Mouse (Mus musculus) urinary bladder, postnatal 36 days (tissue): Measurements from ENCODE around the gene Minpp1.

Experiments used
- DNase-seq, 2 experiments: peaks; one replicate each; pipeline ENCODE4 v3.0.0; 2022; ENCODE audit warnings: low spot score in 2 of 2, mixed read lengths in 1 of 2

Minpp1 gene

DNA sequence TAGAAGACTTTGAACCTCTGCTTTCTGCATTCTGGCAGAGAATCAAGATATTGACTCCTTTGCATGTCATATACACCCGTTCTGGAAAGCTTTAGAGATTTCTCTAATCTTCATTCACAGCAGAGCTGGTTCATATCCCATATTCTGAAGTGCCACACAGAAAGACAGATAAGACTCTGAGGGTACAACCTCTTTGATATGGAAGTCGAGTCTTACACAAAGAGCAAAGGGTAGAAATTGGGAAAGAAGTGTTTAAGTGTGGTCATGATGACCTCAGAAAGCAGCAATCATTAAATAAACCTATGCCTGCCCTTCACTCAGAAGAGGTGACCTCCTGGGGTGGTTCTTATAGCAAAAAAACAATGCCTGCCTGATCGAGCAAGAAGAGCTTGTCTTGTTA lies 43.2 kb downstream of the Minpp1 start:
- DNase-seq = no peak

DNA sequence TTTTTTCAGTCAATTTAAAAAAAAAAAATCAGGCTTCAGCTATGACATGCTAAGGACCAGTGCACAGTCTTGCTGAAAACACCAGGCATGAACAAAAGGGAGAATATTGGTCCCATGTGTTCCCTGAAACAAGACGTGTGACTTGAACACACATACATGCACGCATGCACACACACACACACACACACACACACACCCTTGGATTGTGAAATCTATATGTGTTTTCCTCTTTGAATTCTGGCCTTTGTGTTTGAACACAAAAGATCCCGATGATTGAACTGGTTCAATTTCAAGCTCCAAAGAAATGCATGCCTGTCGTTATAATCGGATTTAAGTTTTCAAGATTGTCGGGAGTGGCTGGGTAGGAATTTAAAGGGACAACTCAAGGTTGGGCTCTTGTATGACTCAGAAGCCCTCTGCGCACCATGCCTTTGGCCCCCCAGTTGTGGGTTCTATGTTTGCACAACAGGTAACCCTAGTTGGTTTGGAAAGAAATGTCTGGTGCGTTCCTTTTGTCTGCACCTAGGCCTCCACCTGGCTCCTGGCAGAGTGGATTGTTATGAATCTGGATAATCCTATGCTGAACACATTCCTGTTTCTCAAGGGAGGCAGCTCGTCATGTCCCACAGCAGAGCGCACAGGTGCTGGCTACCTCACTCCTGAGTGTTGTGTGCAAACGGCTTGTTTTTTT lies 43.8 kb downstream of the Minpp1 start:
- no peak for DNase-seq

DNA sequence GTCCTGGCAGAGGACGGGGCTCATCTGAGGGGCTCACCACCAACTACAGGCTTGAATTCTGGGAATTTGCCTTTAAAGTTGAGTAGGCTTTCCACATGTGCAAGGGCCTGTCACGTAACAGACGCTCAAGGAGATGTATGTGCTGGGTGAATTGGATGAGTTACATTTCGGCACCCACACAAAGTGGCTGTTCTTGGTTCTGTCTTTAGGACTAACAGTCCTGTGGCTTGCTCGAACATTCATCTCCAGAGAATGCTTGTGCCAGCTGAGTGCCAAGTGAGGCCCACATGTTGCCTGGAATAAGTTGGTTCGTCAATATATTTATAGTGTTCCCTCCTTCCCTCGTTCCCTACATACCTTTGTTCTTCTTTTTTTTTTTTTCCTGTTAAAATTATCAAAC lies 44.7 kb downstream of the Minpp1 start:
- no peak for DNase-seq

DNA sequence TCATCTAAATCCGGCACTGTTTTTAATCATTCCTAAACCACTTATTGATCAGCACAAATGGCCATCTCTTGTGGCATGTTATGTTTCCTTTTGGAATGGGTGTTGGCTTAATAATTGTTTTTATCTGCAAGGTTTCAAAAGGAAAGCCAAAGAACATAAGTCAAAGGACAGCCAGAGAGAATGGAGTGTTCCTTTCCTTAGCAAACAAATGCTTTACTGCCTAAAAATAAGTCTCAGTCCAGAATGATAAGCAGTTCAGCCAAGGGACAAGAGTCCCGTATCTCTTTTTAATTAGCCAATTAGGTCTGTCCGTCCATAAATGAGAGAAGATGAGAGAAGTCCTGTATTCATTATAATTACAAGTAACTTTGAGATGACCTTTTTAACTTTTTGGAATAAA lies 46.8 kb downstream of the Minpp1 start:
- no peak for DNase-seq

DNA sequence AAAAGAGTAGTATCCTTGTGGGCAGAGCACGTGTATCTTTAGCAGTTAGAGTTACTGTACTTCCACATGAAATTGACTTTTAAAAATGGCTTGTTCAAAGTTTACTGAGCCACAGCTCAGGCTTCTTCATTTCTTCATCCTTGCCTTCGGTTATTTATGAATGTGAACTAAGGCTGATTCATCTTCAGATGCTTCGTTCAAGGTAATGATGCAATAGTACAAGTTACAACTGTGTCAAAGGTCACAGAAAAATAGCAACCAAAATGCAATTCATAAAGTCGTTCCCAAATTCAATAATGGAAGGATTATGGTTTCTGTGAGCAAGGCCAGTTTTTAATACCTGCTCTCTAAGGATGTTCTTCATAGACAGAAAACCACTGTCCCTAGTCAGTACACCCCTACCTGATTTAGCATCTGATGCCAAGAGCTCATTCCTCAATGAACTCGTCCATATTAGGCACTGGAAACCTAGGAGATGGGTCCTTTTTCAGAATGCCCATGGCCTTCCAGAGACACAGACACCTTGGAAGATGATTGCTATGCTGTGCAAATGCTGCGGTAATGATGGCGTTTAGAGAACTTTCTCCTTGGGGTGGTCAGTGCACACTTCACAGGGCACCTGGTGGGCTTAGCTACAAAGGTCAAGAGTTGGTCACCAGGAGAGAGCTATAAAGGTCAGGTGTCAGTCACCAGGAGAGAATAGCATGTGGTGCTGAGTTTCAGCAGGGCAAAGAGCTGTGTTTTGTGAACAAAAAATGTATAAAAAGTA lies 47.4 kb downstream of the Minpp1 start:
- no peak for DNase-seq

DNA sequence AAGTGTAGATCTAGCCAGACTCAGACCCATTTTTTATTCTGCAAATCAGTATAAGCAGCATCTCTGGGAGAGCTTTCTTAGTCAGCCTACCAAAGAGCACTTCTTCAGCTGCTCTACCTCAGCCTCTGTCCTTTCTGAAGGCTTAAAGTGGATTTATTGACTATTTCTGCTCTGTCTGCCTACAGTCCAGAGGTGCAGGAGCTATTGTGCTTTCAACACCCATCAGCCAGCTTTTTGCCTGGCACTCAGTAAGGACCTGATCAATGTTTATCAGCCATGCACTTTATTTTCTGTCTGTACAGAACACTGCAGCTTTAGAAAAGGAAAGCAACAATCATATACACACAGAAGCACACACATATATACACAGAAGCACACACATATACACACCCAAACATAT lies 49.3 kb downstream of the Minpp1 start:
- no peak for DNase-seq

DNA sequence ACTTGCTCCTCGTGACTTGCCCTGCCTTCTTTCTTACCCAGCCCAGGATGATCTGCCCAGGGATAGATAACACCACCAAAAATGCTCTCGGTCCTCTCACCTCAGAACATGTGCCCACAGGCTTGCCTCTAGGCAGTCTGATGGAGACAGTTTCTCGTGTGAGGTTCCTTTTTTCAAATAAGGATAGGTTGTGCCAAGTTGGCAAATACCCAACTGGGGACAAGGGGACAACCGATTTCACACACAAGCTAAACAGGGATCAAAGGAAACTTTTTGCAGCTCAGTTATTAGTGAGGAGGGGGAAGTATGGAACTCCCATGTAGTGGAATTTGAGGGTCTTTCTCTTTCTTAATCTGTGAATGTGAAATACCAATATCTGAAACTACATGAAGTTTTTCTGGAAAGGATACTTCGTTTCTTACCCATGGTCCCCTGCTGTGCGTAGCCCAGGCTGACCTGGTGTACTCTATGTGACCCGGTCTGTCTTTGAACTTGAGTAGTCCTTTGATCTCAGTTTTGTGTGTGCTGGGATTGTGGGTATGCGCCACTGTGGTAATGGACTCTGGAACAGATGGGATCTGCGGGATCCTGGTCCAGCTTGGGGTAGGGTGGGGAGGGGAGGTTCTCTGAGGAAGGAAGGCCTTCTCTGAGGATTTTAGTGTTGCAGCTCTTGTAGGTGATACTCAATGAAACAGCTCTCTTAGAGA lies 57.4 kb downstream of the Minpp1 start:
- DNase-seq = no peak

DNA sequence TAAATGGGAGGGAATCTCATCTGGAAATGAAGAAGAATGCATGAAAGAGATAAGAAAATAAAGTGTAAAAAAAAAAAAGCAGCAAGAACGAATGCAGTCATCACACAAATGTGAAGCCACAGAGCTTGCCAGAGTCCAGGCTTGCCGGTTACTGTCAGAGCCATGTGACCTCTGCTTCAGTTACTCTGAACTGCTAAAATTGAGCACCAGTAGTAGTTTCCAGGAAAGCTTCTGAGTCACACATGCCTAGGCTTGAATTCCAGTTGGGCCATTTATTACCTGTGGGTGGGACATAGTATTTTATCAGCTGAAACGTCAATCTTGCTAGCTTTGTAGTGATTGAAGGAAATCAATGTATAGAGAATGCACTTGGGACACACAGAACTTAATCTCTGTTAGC lies 61.8 kb downstream of the Minpp1 start:
- peak in 1 of 2 experiments; percentile 28 for DNase-seq

DNA sequence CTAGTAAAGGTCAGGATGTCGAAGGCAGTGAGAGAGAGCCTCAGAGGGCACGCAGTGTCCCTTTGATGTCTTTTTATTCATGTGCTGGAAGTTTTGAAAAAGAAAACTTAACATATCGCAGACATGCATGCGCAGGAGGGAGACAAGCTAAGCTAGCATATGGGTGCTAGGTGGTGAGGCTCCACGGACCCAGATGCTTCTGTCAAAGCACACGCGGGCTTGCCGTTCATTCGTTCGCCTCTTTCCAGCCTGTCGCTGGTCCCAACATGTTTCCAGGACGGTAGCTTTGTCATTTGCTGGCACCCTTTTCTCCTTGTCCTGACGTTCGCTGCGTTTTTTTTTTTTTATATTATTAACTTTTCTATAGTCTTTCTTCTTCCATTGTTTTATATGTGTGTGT lies 62.6 kb downstream of the Minpp1 start:
- DNase-seq = no peak

DNA sequence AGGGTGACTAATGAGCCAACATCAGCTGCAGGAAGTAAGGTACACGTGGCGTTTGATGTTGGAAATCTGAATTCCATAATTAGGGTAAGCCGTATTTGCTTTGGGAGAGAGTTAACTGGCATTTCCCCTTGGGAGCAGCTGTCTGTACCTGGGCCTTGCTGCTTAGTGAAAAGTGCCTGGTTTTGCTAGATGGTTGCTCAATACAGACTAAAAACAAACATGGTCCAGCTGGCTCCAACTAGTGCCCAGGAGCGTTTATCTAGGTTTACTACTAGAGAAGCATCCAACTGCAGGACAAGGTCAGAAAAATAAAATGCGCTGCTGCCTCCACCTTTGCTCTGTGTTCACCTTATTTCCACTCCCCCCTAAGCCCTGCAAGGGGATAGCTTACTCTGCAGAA lies 64.9 kb downstream of the Minpp1 start:
- no peak for DNase-seq

DNA sequence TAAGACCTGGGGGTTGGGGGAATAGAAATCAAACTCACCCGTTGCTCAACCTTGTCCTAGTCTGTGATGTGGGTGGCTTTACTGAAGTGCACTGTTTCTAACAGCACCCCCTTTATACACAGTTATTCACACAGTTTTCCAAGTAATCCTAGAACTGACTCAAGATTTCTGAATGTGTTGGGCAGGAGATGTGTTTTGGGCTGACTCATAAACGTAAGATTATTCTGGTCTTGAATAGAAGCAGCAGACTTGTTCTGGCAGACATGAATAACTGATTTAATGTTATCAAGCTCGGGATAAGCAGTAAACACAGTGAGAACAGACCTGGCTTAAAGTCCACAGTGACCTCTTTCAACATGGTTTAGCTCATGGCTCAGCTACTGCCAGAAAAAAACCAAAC lies 65.9 kb downstream of the Minpp1 start:
- DNase-seq = peak in 1 of 2 experiments; percentile 33

DNA sequence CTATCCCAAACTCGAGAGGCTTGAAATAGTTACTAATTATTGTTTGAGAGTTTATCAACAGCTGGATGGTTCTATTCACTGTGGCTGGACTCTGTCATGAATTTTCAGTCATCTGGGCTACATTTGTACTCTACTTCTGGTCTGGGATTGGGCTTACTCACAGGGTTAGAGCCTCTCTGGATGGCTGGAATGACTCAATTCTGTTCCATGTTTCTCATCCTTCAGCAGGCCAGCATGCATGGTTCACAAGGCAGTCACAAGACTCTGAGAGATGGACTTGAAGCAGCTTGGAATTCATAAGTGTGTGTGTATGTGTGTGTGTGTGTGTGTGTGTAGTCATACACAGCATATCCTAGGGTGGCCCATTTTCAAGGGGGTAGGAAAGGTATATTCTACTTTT lies 66.5 kb downstream of the Minpp1 start:
- DNase-seq = no peak

DNA sequence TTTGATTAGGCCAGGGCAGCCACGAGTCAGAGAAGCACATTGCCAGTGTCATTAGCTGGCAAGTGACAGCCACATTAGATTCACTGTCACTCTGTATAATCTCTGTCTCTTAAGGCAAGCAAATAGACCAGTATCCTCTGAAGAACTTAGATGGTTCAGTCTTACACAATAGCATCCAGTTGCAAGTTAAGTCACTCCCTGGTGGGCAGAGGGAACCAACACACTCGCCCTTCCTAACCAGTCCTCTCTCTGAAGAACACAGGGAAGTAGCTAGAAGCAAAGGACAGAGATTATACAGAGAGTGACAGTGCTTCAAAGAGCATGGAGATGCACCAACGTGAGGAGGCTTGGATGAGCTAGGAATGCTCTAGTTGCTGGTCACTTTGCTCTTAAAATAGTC lies 67.7 kb downstream of the Minpp1 start:
- DNase-seq = no peak

DNA sequence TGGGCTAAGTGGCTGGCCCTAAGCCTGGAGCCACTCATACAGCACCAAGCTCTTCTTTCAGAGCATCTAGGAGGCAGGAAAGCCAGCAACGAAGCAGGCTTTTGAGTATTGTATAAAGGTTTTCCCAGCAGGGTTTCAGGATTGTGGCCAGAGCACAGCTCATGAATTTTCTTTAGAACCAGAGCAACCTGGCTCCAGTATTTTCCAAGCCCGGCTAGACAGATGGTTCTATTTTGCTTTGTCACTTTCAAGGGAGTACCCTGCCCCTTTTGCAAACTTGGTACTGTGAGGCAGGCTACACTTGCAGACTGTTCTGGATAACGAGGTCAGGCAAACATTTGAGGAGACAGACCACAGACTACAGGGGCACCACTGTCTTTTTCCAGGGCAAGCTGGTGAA lies 69.7 kb downstream of the Minpp1 start:
- DNase-seq = no peak
